Mouse (Mus musculus) frontal cortex, postnatal 10 days (tissue): ENCODE results near the gene 4932438H23Rik.

ENCODE experiments used
- DNase-seq, 2 experiments: peaks; one replicate each; pipeline ENCODE4 v3.0.0; 2022; ENCODE audit warnings: low spot score in 2 of 2, mixed read lengths in 1 of 2

The 4932438H23Rik gene

GRCm38 (mm10) chr16:91009942-91010529 lies 84.9 kb downstream of the 4932438H23Rik start:
- no peak for DNase-seq

- no peak for DNase-seq
Observed at GRCm38 (mm10) chr16:91004915-91005538, 89.9 kb downstream of the 4932438H23Rik start.
